Mouse (Mus musculus): ENCODE measurements at regions not wholly inside any gene's neighbourhood (a gene's known extent, or its start where the extent isn't known, plus 50 kb on each side); places are given as distances from the start of the nearest gene placed in this dataset.
A peak's percentile ranks its signal among the peaks of the same experiment; 100 is the strongest.

- DNase-seq (ENCODE audit: low spot score) = no peak
Observed at GRCm38 (mm10) chr5:73729646-73730045, 78.5 kb downstream of the Spata18 start.

GRCm38 (mm10) chr5:73731423-73731822, 80.2 kb downstream of the Spata18 start:
- no peak for DNase-seq (ENCODE audit: low spot score)

GRCm38 (mm10) chr5:73731991-73732565, 80.9 kb downstream of the Spata18 start:
- peak; percentile 63 for DNase-seq (ENCODE audit: low spot score)

GRCm38 (mm10) chr5:73740766-73741165, 89.6 kb downstream of the Spata18 start:
- no peak for DNase-seq (ENCODE audit: low spot score)

GRCm38 (mm10) chr5:73741441-73741840, 90.3 kb downstream of the Spata18 start:
- no peak for DNase-seq (ENCODE audit: low spot score)

- no peak for DNase-seq (ENCODE audit: low spot score)
Observed at GRCm38 (mm10) chr5:73743953-73744352, 92.8 kb downstream of the Spata18 start.

GRCm38 (mm10) chr5:73749791-73750190, 98.6 kb downstream of the Spata18 start:
- no peak for DNase-seq (ENCODE audit: low spot score)

- DNase-seq (ENCODE audit: low spot score) = no peak
Observed at GRCm38 (mm10) chr5:73752225-73752644, 101.1 kb downstream of the Spata18 start.

- DNase-seq (ENCODE audit: low spot score) = no peak
Observed at GRCm38 (mm10) chr5:73753827-73754226, 102.6 kb downstream of the Spata18 start.

- no peak for DNase-seq (ENCODE audit: low spot score)
Observed at GRCm38 (mm10) chr5:73758534-73758933, 107.4 kb downstream of the Spata18 start.

GRCm38 (mm10) chr5:73761236-73761635, 110.1 kb downstream of the Spata18 start:
- DNase-seq (ENCODE audit: low spot score) = no peak

GRCm38 (mm10) chr5:73761709-73762108, 110.5 kb downstream of the Spata18 start:
- DNase-seq (ENCODE audit: low spot score) = peak; percentile 74

GRCm38 (mm10) chr5:73764226-73764625, 113.0 kb downstream of the Spata18 start:
- DNase-seq (ENCODE audit: low spot score) = no peak

- no peak for DNase-seq (ENCODE audit: low spot score)
Observed at GRCm38 (mm10) chr5:73765466-73765865, 114.3 kb downstream of the Spata18 start.

GRCm38 (mm10) chr5:73768253-73768652, 117.1 kb downstream of the Spata18 start:
- no peak for DNase-seq (ENCODE audit: low spot score)

GRCm38 (mm10) chr5:73775775-73776548, 124.8 kb downstream of the Spata18 start:
- DNase-seq (ENCODE audit: low spot score) = no peak

GRCm38 (mm10) chr5:73777282-73777921, 126.2 kb downstream of the Spata18 start:
- DNase-seq (ENCODE audit: low spot score) = no peak

- no peak for DNase-seq (ENCODE audit: low spot score)
Observed at GRCm38 (mm10) chr5:73781190-73781940, 130.2 kb downstream of the Spata18 start.

GRCm38 (mm10) chr5:73782214-73783091, 131.3 kb downstream of the Spata18 start:
- peak; percentile 89 for DNase-seq (ENCODE audit: low spot score)

GRCm38 (mm10) chr5:73787275-73787674, 136.1 kb downstream of the Spata18 start:
- DNase-seq (ENCODE audit: low spot score) = no peak

GRCm38 (mm10) chr5:73792216-73792615, 141.0 kb downstream of the Spata18 start:
- no peak for DNase-seq (ENCODE audit: low spot score)

Measured in embryo, embryonic 10 days (tissue).